Mouse (Mus musculus) T-cell, adult 2 months (primary cell): ENCODE data around the gene Eif4a3.

Experiments used
- DNase-seq: peaks from one replicate; pipeline ENCODE4 v3.0.0; 2022; ENCODE audit warnings: low spot score

Gene Eif4a3

DNA sequence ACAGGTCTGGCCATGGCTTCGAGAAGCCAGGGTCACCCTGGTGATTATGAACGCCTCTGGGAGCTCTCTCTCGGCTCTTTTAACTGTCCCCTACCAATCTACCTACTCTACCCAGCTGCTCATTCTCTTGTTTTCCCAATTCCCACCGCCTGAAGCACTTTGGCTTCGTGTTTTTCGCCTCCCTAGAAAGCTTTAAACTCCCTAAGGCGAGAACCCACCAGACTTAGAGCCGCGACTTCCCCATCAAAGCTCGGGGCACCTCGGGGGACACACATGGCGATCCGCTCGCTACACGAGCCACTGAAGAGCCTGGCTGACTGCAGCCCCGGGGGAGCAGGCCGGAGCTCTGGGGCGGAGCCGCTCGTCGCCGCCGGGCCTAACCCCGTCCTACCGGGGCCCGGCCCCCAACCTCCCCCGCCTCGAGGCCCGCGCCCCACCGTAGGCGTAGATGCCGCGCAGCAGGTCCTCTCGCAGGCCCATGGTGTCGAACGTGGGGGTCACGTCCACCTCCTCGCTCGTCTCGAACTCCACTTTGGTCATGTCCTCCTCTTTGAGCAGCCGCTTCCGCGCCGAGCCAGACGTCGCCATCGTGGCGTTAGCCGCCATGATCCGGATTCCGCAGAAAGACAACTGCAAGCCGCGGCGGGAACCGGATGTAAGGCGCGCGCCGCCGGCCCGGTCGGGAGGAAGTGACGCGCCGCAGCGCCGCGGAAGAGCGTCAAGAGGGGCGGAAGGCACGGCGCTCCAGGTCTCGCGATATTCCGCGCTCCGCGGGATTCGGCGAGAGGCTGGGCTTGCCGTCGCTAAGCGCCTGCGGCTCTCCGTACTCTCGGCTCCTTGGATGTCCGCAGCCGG, at the start of gene Eif4a3:
Gene Eif4a3 (minus strand): TSS at position 699 of the 855 bp plus-strand sequence.
- DNase-seq: peak; percentile 95

DNA sequence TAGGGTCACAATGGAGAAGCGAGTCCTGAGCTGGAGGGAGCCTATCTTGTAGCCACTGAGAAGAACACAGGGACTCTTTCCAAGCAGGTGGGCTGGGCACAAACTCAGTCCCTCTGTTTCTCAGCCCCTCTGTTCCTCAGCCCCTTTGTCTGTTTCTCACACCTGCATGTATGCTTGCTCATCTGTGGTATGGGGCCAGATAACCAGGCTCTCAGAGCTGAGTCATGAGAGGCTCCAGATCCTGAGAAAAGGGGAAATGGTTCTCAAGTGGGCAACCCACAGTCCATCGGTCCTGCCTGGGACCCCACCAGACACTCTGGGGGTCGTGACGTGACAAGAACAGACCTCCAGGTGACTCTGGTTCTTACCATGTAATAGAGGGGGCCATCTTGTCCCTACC, 47.2 kb upstream of the Eif4a3 start:
- no peak for DNase-seq

DNA sequence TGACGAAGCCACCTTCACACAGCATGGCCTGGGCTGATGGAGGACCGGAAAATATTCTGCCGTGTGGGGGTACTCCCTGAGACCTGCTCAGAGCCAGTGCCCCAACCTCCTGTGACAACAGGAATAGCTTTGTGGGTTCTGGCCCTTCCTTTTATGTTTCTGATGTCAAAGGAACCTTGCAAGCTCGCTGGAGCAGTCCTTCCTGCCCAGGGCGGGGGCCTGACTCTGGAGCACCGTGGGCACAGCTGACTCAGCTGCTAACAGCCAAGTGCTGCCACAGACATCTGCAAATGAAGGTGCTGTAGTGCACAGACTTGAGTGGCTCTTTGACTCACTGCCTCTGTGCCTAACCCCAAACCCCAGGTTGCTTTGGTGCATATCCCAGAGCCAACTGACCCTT, 45.0 kb upstream of the Eif4a3 start:
- no peak for DNase-seq

DNA sequence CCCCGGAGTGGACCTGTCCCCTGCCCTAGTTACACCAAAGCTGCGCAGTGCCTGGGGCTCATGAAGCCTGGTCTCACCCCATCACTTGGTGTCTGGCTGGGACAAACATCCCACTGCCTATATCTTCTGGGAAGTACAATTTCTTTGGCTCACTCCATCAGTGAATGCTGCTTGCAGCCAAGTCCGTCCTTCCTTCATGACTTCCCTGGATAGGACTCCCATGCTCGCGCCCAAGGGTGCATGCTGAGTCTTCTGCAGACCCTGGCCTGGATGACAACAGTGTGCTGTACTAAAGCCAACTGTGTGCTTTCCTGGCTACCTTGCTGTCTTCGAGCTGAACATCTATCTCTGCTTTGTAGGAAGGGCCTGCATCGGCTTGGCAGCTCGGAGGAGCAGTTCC, 44.3 kb upstream of the Eif4a3 start:
- DNase-seq: no peak

DNA sequence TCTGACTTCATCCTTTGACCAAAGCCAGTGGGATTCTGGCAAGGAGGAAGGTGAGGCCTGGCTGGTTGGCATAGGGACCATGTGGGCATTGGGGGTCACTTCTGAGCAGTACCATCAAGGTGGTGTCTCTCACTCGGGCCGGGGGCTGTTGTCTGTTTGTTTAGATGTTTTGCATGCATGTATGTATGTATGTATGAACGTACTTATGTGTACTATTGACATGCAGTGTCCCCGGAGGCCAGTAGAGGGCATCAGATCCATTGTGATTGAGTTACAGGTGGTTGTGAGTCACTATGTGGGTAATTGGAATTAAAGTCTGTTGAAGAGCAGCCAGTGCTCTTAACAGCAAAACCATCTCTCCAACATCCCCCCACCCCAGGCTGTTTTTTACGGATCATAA, 39.7 kb upstream of the Eif4a3 start:
- peak; percentile 75 for DNase-seq

DNA sequence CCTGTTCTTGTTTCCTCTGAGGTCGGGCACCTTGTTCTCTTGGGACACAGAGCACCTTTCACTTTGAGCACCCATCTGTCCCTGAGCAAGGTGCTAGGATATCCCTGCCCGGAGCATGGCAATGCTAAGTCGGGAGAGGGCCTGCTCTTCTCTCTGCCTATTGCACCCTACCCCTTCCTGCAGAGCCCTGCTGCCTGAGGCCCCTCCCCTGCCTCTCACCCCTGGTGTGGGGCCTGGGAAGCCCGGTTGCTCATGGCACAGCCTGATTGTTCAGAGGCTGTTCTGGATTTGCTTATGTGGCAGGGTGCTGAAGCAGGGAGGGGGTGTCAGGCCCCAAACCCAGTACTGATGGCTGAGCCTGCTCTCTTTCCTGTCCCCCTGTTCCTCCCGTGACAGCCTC, 39.3 kb upstream of the Eif4a3 start:
- no peak for DNase-seq

DNA sequence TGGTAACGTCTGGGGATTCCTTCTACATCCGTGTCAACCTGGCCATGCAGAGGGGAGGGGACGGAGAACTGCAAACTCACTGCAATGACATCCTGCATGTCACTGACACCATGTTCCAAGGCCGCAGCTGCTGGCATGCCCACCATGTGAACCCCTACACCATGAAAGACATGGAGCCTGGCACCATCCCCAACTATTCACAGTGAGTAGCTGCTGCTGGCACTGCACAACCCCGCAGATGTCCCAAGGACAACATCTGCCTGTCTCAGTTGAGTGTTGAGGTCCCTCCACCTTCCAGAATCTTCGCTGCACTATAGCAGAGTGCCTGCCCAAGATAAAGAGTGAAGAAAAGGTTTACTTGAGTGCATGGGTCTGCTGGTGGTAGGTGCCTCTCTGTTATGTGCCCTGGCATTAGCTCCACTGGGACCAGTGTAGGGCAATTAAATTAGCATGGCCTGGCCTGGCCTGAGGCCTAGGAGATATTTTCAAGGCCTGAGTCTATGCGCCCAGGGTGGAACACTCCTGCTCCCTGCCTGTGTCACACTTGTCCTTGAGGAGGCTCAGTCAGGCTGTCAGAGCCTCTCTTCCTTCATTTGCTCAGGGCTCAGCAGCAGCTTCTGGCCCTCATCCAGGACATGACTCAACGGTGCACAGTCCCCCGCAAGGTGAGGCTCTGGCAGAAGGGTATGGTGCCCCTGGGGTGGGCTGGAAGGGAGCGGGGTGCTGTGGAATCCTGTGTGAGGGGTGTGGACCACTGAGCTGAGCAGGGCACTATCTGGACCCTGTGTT, 38.6 kb upstream of the Eif4a3 start:
- DNase-seq: no peak

DNA sequence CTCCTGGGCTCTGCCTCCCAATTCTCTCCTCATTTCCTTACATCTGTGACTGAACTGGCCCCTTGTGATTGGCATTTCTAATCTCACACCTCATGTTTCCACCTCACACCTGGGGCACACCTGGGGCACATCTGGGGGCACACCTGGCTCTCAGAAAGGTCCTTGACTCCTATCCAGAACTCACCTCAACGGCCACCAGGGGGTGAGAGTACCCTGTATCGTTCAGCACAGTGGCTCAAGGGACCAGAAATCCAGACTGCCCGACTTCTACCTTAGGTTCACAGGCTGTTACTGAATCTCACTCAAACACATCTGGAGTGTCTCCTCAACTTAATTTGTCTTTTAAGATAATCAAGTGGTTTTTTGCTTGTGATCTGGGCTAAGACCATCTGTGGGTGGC, 32.1 kb upstream of the Eif4a3 start:
- DNase-seq: no peak

DNA sequence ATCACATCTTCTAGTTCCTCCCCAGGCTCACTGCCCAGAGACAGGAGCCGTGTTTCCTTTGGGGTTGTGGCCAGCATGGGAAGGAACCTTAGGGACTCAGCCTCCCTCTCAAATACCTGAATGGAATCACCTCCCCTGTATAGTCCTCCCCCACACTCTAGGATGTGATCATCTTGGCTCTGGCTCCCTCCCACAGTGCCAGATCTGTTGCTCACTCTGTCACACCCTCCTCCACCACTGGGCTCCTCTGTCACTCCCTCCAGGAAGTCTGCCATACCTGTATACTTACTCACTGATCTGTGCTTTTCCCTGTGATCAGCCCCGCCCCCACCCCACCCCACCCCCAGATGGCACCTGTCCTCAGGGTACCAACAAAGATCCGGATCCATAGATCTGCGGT, 30.7 kb upstream of the Eif4a3 start:
- no peak for DNase-seq

DNA sequence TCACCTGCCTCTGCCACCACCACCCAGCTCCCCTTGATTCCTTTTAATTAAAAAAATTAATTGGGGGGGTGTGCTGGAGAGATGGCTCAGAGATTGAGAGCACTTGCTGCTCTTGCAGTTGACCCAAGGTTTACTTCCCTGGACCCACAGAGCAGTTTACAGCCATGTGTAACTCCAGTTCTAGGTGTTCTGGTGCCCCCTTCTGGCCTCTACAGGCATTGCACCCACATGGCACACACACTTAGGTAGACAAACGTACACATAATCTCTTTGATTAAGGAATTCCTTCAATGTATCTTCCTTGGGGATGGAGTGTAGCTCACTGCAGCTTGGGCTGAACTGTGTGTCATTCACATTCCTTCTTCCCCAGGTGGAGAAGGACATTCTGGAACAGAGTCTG, 25.2 kb upstream of the Eif4a3 start:
- DNase-seq: no peak

DNA sequence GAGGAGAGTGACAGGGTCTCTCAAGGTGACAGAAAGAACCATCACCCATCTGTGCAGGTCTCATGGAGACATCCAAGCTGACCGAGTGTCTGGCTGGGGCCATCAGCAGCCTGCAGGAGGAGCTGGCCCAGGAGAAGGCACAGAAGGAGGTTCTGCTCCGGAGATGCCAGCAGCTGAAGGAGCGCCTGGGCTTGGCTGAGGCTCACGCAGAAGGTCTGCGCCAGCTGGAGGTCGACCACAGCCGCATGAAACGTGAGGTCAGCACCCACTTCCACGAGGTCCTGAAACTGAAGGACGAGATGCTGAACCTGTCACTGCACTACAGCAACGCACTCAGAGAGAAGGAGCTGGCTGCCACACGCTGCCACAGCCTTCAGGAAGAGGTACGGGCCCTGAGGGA, 22.6 kb upstream of the Eif4a3 start:
- DNase-seq: no peak

DNA sequence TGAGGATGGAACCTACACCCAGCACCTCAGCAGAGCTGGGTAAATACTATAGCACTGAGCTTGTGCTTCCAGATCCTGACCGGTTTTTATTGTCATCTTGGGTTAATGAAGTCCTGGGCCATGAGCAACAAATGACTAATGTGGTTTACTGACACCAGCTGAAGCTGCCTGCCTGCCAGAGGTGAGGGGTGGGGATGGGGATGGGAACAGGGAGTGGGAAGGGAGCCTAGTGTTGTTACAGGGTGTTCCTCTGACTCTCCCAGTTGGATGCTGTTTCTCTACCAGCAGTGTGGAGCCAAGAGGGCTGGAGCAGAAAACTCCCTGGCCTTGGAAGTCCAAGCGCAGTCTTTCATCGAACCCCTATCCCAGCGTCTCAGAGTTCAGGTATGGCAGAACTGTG, 16.8 kb upstream of the Eif4a3 start:
- no peak for DNase-seq

DNA sequence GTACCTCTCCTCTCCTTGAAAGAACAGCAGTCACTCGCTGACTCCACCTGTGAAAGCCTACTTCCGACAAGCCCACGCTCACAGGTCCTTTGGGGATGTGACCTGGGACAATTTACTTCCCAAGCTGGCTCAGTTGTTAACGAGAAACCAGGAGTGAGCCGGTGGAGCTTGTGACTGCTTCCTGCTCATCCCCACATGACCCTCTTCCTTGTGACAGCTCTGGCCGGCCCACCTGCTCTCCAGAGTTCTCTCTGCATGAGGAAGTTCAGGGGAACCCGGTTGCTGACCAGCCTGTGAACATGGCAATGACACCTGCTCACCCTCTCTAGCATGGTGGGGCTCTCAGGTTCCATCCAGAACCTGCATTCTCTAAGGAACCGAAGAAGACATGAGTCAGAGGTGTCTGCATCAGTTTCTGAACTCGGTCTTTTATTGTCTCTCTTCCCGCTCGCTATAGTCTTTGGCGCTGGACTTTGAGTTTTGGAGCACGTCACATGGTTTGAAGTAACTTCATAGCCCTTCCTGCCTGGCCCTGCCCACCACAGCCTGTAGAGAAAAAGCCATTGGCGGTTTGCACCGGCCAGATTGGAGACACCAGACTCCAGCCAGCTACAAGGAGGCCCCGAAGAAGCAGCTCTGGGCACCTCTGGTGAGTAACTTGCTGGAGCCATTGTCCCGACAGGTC, 14.5 kb upstream of the Eif4a3 start:
- DNase-seq: no peak

DNA sequence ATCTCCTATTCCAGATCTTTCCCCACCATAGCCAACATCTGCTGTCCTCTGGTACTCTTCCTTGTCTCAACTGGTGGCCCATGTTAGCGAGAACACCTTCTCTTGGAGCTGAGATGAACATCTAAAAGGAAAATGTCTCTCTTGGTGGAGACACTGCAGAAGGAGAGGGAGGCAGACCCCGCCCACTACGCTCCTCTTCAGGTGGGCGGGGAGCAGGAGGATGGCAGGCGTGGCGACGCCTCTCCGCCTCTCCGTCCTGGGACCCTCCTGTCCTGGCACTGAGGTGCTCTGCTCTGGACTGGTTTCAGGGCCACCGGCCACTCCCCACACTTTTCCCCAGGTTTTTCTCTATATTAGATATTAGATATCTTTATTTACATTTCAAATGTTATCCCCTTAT, 10.7 kb upstream of the Eif4a3 start:
- no peak for DNase-seq

DNA sequence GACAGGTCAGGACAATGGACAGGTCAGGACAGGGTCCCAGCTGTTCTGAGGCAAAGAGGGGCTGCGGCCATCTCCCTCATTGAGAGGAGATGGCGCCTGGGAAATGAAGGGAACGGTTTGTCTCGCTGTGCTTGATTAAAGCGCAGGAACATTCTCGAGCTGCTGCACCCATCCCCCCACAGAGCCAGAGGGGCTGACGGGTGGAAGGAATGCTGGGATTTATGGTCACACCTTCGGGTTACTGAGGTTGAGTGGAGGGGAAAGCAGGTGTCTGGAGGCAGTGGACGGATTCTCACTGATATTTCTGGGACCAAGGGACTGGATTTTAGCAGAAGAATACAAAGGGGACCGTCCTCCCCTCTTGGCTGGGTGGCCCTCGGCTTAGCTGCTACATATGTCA, 8.0 kb upstream of the Eif4a3 start:
- no peak for DNase-seq

DNA sequence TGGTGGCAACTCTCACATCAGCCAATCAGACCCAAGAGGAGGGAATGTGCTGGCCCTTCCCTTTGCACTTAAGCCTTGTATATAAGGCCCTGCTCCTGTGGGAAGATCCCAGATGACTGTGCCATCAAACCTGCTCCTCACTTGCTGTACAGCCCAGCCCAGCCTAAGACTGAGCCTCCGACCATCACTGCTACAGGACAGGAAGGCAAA, 7.7 kb upstream of the Eif4a3 start, which contains the start of gene Card14:
Gene Card14 (plus strand): TSS at position 111 of the 210 bp plus-strand sequence.
- DNase-seq: no peak

DNA sequence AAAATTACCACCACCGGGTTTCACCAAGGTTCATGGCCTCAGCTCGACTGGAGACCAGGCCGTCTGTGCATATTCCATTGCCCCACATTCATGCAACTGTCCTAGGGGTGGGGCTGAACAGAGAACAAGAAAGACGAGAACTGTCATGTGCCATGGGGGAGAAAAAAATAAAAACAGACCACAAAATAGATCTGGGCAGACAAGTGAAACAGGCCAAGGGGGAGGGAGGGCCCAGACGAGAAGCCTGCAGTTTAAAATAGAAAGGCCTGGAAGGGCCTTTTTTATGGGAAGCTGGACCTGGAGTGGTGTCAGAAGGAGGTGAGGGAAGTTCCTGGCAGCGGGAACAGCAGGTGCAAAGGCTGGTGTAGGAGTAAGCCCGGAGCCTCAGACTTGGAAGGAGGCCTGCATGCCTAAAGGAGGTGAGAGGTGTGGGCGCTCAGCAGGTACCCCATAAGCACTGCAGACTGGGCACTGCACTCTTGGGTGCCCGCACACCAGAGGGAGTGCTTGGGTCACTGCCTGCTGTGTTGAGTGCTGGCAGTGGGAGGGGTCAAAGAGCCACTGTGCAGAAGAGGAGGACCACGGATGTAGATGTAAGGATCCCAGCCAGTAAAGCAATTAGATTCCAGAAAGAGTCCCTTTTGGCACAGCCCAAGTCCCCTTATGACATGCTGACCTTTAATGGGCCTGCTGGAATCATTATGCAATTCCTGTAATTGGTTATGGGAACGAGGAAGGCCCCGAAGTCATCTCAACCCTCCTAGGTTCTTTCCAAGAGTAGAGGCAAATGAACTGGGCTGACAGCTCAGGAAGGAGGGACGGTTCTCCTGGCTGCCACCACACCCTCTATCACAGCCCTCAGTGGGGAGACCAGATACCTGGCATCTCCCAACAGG, 7.1 kb upstream of the Eif4a3 start:
- DNase-seq: no peak

DNA sequence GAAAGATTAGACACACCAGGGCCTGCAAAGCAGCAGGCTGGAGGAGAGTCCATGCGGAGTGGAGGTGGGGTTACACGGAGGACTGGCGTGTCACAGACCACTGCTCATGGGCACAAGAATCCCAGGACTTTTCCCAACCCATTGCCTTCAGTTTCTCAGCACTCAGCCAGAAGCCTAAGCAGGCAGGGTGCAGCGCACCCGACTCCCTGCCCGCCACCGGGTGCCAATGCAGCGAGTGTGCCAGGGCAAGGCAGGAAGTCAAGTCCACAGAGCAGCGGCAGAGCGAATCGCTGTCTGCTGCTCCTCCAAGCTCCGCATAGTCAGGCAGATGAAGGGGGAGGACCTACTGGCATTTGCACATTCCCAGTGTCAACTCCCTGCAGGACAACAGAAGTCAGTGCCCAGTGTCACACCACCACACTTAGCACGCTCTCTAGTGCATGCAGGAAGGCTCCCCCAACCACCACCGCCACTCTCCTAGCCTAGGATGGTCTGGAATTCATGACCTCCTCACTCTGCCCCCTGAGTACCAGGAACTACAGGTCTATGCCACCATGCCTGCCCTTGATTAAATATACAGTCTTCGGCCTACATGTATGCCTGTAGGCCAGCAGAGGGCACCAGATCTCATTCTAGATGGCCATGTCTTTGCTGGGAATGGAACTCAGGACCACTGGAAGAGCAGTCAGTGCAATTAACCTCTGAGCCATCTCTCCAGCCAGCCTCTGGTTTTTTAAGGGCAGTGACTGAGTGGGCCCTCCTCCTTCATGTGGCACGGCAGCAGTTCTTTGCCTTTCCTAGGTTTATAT, 5.2 kb upstream of the Eif4a3 start:
- DNase-seq: peak; percentile 51

DNA sequence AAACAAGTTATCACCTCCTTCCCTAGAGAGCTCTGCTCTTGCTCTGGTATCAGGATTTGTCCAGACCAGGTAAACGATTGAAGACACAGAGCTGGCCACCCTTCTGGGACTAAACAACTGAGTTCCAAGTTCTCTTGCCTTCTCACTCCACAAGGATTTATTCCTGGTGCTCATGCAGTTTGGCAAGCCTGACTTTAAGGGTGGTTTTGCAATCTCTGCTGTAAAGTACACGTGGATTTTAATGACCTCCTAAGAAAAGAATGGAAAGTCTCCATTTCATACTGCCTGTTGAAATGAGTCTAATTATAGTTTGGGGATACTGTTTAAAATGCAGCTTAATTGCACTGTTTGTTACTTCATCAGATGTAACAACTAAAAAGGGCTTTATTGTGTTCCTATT, 1.1 kb upstream of the Eif4a3 start:
- no peak for DNase-seq

DNA sequence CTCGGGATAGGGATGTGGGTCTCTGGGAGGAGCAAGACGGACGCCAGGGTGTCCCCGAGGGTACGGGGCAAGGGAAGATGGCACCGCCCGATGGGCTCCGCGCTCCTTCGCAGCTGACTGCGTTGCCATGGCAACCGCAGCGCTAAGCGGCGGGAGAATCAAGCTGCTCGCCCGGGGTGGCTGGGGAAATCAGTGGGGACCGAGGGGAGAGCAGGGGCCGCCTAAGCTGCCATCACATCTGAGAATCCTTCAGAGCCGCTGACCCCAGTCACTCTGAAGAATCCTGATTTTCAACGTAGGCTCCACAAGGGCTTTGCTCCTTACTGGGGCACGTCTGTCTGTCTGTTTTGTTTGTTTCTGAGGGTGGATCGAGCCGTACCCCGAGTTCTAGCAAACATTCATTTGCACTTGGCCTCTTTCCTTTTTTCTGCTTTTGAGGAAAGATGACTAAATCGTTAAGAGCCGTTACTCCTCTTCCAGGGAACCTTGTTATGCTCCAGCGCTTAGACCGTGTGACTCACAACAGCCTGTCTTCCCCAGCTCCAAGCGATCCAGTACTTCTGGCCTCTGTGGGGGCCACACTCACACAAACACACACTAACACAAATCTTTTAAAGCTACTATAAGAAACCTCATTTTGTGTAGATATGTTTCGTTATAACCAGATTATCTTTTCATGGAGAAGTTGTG, 502 bp upstream of the Eif4a3 start:
- DNase-seq: no peak

DNA sequence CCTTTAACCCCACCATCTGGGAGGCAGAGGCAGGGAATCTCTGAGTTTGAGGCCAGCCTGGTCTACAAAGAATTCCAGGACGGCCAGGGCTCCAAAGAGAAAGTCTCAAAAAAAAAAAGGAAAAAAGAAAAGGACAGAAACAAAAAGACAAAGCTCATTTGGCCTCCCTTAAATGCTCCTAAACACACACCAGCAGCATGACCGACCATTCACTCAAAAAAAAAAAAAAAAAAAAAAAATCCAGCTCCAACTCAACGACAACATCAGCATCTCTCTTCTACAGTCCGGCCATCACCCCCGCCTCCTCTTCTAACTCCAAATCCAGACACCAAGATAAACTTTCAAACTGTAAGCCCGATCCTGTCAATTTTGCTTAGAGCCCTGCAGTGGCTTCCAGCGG, 972 bp downstream of the Eif4a3 start:
- no peak for DNase-seq
